Mouse (Mus musculus) heart, adult 8-10 months (tissue): Measurements from ENCODE around the gene Olfr145. TPM values are rescaled to one million over a fixed set of nuclear protein-coding genes. Genes with fewer than 3 reads are reported as not detected.

Source experiments
- DNase-seq: peaks from one replicate; pipeline ENCODE4 v3.0.0; 2022; ENCODE audit warnings: low spot score
- total RNA-seq, 4 experiments: library from RNA; stranded (reverse); gene quantifications; 2 replicates each; pipeline ENCODE4 v1.2.4; 2022

The Olfr145 gene
- not detected for total RNA-seq

GRCm38 (mm10) chr9:37896661-37897060, at the start of gene Olfr145:
Gene Olfr145 (plus strand): TSS chr9:37896724.
- DNase-seq: no peak

- DNase-seq: no peak
Observed at GRCm38 (mm10) chr9:37849267-37849666, 47.3 kb upstream of the Olfr145 start.

- no peak for DNase-seq
Observed at GRCm38 (mm10) chr9:37853969-37854368, 42.6 kb upstream of the Olfr145 start, which contains the start of gene Olfr877. Gene Olfr877 (plus strand): TSS chr9:37854269.

- no peak for DNase-seq
Observed at GRCm38 (mm10) chr9:37863325-37863724, 33.2 kb upstream of the Olfr145 start.

- DNase-seq: no peak
Observed at GRCm38 (mm10) chr9:37870246-37870645, 26.3 kb upstream of the Olfr145 start.

GRCm38 (mm10) chr9:37871097-37871496, 25.4 kb upstream of the Olfr145 start:
- no peak for DNase-seq

GRCm38 (mm10) chr9:37871536-37871935, 25.0 kb upstream of the Olfr145 start:
- no peak for DNase-seq

- no peak for DNase-seq
Observed at GRCm38 (mm10) chr9:37890960-37891359, 5.6 kb upstream of the Olfr145 start.

- no peak for DNase-seq
Observed at GRCm38 (mm10) chr9:37905555-37905954, 9.0 kb downstream of the Olfr145 start.

- DNase-seq: no peak
Observed at GRCm38 (mm10) chr9:37917540-37917939, 21.0 kb downstream of the Olfr145 start, which contains the start of gene Olfr878. Gene Olfr878 (plus strand): TSS chr9:37917840.

- no peak for DNase-seq
Observed at GRCm38 (mm10) chr9:37918018-37918417, 21.5 kb downstream of the Olfr145 start.

GRCm38 (mm10) chr9:37924194-37924593, 27.7 kb downstream of the Olfr145 start:
- no peak for DNase-seq

- no peak for DNase-seq
Observed at GRCm38 (mm10) chr9:37925445-37925844, 28.9 kb downstream of the Olfr145 start.

- DNase-seq: no peak
Observed at GRCm38 (mm10) chr9:37926019-37927013, 29.8 kb downstream of the Olfr145 start.

GRCm38 (mm10) chr9:37932519-37932918, 36.0 kb downstream of the Olfr145 start:
- DNase-seq: peak; percentile 34

- DNase-seq: no peak
Observed at GRCm38 (mm10) chr9:37934146-37934545, 37.6 kb downstream of the Olfr145 start.

GRCm38 (mm10) chr9:37941167-37941566, 44.6 kb downstream of the Olfr145 start:
- no peak for DNase-seq

Other genes starting within 250 kb of the Olfr145 start
- gene Tbrg1, start 239.4 kb upstream of the Olfr145 start, total RNA-seq: 10 to 100 TPM; 29.8 to 35.8 (median 34.0) TPM
- gene Panx3, start 227.5 kb upstream of the Olfr145 start, total RNA-seq: not detected
- not detected for gene Olfr160, start 180.5 kb upstream of the Olfr145 start, total RNA-seq
- gene Olfr874, start 151.6 kb upstream of the Olfr145 start, total RNA-seq: not detected
- gene Olfr875, start 124.9 kb upstream of the Olfr145 start, total RNA-seq: not detected
- not detected for gene Olfr876, start 93.7 kb upstream of the Olfr145 start, total RNA-seq
- gene Olfr877, start 42.5 kb upstream of the Olfr145 start, total RNA-seq: not detected
- gene Olfr878, start 21.1 kb downstream of the Olfr145 start, total RNA-seq: not detected
- not detected for gene Olfr881, start 95.1 kb downstream of the Olfr145 start, total RNA-seq
- not detected for gene Olfr883, start 129.1 kb downstream of the Olfr145 start, total RNA-seq
- gene Olfr884, start 149.8 kb downstream of the Olfr145 start, total RNA-seq: not detected
- gene Olfr885, start 164.6 kb downstream of the Olfr145 start, total RNA-seq: not detected
- gene Olfr887, start 187.3 kb downstream of the Olfr145 start, total RNA-seq: not detected
- gene Olfr888, start 211.4 kb downstream of the Olfr145 start, total RNA-seq: not detected
- gene Olfr889, start 218.5 kb downstream of the Olfr145 start, total RNA-seq: not detected
- not detected for gene Olfr890, start 245.8 kb downstream of the Olfr145 start, total RNA-seq